Mouse (Mus musculus): Measurements from ENCODE around the gene AU022252.

GRCm38 (mm10) chr4:119266606-119267005, 34.1 kb upstream of the AU022252 start:
- TF ChIP-seq CTCF (IDR thresholded peaks at IDR 0.05; ENCODE audit: low read depth, low read length): no peak
- no peak for TF ChIP-seq POLR2A (IDR thresholded peaks at IDR 0.05; ENCODE audit: insufficient read depth, low read length)

Measured in ES-Bruce4 (cell line).